Mouse (Mus musculus) megakaryocyte progenitor cell, adult 5-6 weeks (primary cell): ENCODE results near the gene Pnma5. TPM values are rescaled to one million over a fixed set of nuclear protein-coding genes. Genes with fewer than 3 reads are reported as not detected.

ENCODE experiments used
- ATAC-seq: replicated peaks from 2 replicates; pipeline ENCODE4 v1.8.0; 2016; ENCODE audit warnings: mild to moderate bottlenecking, moderate TSS enrichment, inconsistent platforms; ENCODE audit not compliant: poor library complexity
- total RNA-seq, 2 experiments: library from RNA; stranded (forward) in 1 of 2; stranded (reverse) in 1 of 2; fragments of 157-497, 149-512 nt in 1 of 2; fragments of 200-1000 nt in 1 of 2; gene quantifications; 2 replicates each; pipeline versions ENCODE4 v1.2.3 to v1.2.4; 2015 to 2017

Gene Pnma5
- total RNA-seq, 2 experiments from 2014 or later: not detected

- ATAC-seq: peak; percentile 49
Observed at GRCm38 (mm10) chrX:72986841-72987519, 49.9 kb downstream of the Pnma5 start, which contains the start of gene Zfp185. Zfp185 (plus strand) TSS chrX:72987339.

- peak; percentile 29; the same call in 1 of the 2 replicates for ATAC-seq
Observed at GRCm38 (mm10) chrX:72985607-72986006, 51.3 kb downstream of the Pnma5 start.

Other genes starting within 250 kb of the Pnma5 start
- gene Gabrq, start 211.9 kb downstream of the Pnma5 start, total RNA-seq (2015): not detected in 2 replicates
- not detected in 2 replicates for gene Gabrq, start 211.9 kb downstream of the Pnma5 start, total RNA-seq (2017)
- 84.2 and 87.0 TPM in 2 replicates for gene Cetn2, start 118.7 kb downstream of the Pnma5 start, total RNA-seq (2015)
- gene Cetn2, start 118.7 kb downstream of the Pnma5 start, total RNA-seq (2017): 105 and 113 TPM in 2 replicates
- gene Nsdhl, start 118.5 kb downstream of the Pnma5 start, total RNA-seq (2015): 24.1 and 27.3 TPM in 2 replicates
- 13.3 and 19.0 TPM in 2 replicates for gene Nsdhl, start 118.5 kb downstream of the Pnma5 start, total RNA-seq (2017)
- gene Zfp185, start 49.8 kb downstream of the Pnma5 start, total RNA-seq (2015): not detected in 2 replicates
- gene Zfp185, start 49.8 kb downstream of the Pnma5 start, total RNA-seq (2017): not detected in 2 replicates
- not detected in 2 replicates for gene Pnma3, start 27.7 kb upstream of the Pnma5 start, total RNA-seq (2015)
- not detected in 2 replicates for gene Pnma3, start 27.7 kb upstream of the Pnma5 start, total RNA-seq (2017)
- 15.1 and 18.9 TPM in 2 replicates for gene Xlr4a, start 45.4 kb upstream of the Pnma5 start, total RNA-seq (2015)
- gene Xlr4a, start 45.4 kb upstream of the Pnma5 start, total RNA-seq (2017): 11.6 and 18.2 TPM in 2 replicates
- 0.93 and 3.3 TPM in 2 replicates for gene Xlr3a, start 60.0 kb upstream of the Pnma5 start, total RNA-seq (2015)
- gene Xlr3a, start 60.0 kb upstream of the Pnma5 start, total RNA-seq (2017): 0.50 and 1.6 TPM in 2 replicates
- not detected in 2 replicates for gene Gm14685, start 79.9 kb upstream of the Pnma5 start, total RNA-seq (2015)
- not detected in 2 replicates for gene Gm14685, start 79.9 kb upstream of the Pnma5 start, total RNA-seq (2017)
- gene Xlr5b, start 111.7 kb upstream of the Pnma5 start, total RNA-seq (2015): not detected in 2 replicates
- not detected in 2 replicates for gene Xlr5b, start 111.7 kb upstream of the Pnma5 start, total RNA-seq (2017)
- not detected in 2 replicates for gene DXBay18, start 112.3 kb upstream of the Pnma5 start, total RNA-seq (2015)
- not detected in 2 replicates for gene DXBay18, start 112.3 kb upstream of the Pnma5 start, total RNA-seq (2017)
- gene Spin2d, start 139.9 kb upstream of the Pnma5 start, total RNA-seq (2015): not detected in 2 replicates
- gene Spin2d, start 139.9 kb upstream of the Pnma5 start, total RNA-seq (2017): not detected in 2 replicates
- gene Xlr3b, start 155.1 kb upstream of the Pnma5 start, total RNA-seq (2015): 7.7 and 8.5 TPM in 2 replicates
- gene Xlr3b, start 155.1 kb upstream of the Pnma5 start, total RNA-seq (2017): 6.2 and 8.8 TPM in 2 replicates
- gene Xlr4b, start 177.2 kb upstream of the Pnma5 start, total RNA-seq (2015): 16.7 and 22.3 TPM in 2 replicates
- 15.1 and 18.7 TPM in 2 replicates for gene Xlr4b, start 177.2 kb upstream of the Pnma5 start, total RNA-seq (2017)
- 4.1 and 5.6 TPM in 2 replicates for gene F8a, start 191.2 kb upstream of the Pnma5 start, total RNA-seq (2015)
- 2.6 and 2.8 TPM in 2 replicates for gene F8a, start 191.2 kb upstream of the Pnma5 start, total RNA-seq (2017)
- 4.2 and 16.7 TPM in 2 replicates for gene Xlr4c, start 206.0 kb upstream of the Pnma5 start, total RNA-seq (2015)
- gene Xlr4c, start 206.0 kb upstream of the Pnma5 start, total RNA-seq (2017): 10.1 and 11.2 TPM in 2 replicates
- not detected in 2 replicates for gene Xlr3c, start 228.3 kb upstream of the Pnma5 start, total RNA-seq (2015)
- gene Xlr3c, start 228.3 kb upstream of the Pnma5 start, total RNA-seq (2017): not detected in 2 replicates